Mouse (Mus musculus): Measurements from ENCODE around the gene Fam178b. TPM values are rescaled to one million over a fixed set of nuclear protein-coding genes. Genes with fewer than 3 reads are reported as not detected.
A peak's percentile ranks its signal among the peaks of the same experiment; 100 is the strongest.
"Not testable (repeated sequence)": the region's sequence is repeated elsewhere in the genome, so short reads cannot be mapped to it uniquely, and the experiment has no call there.

The Fam178b gene
- total and polyA plus RNA-seq, 2 experiments from 2014 or later = 0.32 TPM; not detected in 1

DNA sequence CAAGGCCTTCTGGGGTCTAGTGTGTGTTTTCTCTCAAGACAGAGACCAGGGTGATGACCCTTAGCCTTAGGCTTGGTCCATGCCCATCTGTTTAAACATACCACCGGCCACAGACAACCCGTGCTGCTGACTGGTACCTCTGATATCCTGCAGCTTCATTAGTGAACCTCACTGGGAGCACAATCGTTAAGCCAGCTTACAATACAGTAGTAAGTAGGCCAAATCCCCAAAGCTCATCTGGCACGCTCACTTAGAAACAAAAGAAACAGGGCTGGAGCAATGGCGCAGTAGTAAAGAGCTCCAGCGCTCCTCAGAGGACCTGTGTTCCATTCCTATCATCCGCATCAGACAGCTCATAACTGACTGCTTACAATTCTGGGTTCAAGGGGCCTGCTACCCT, 2.1 kb downstream of the Fam178b start:
- H3K4me3 ChIP-seq (ENCODE audit: low read depth, low read length) = no peak overlapping the region
- H3K4me1 ChIP-seq (ENCODE audit: insufficient read depth, low read length) = no peaks in the 10 kb centered on the region
- no peak for ATAC-seq (ENCODE audit: low FRiP score)
- H3K9me3 ChIP-seq (ENCODE audit: low read length) = no peaks in the 10 kb centered on the region
- no peak overlapping the region for H3K27ac ChIP-seq (ENCODE audit: low read depth, low read length)
- H3K9ac ChIP-seq (replicated peaks; ENCODE audit: low read length, poor library complexity, severe bottlenecking) = no peak overlapping the region
- 29% methylated on average over 7 of the region's 7 CpGs for WGBS
- no peak for TF ChIP-seq CTCF (IDR thresholded peaks at IDR 0.05)
- peak; percentile 42 for DNase-seq (ENCODE audit: low spot score)
- no peaks in the 10 kb centered on the region for H3K36me3 ChIP-seq (ENCODE audit: insufficient read depth, low read length)
- H3K27me3 ChIP-seq (ENCODE audit: insufficient read depth, low read length) = no peaks in the 10 kb centered on the region
- H3K4me2 ChIP-seq (ENCODE audit: low read depth, low read length, poor library complexity, severe bottlenecking) = no peak overlapping the region

- Histone ChIP-seq H3K27ac (ENCODE audit: low read depth, low read length) (no peak overlapping the region), H3K9ac (replicated peaks; ENCODE audit: low read length, poor library complexity, severe bottlenecking) (no peak overlapping the region), H3K36me3 (ENCODE audit: insufficient read depth, low read length) (no peaks in the 10 kb centered on the region), H3K27me3 (ENCODE audit: insufficient read depth, low read length) (no peaks in the 10 kb centered on the region), H3K9me3 (ENCODE audit: low read length) (no peaks in the 10 kb centered on the region), H3K4me3 (ENCODE audit: low read depth, low read length) (no peak overlapping the region), H3K4me1 (ENCODE audit: insufficient read depth, low read length) (no peaks in the 10 kb centered on the region), H3K4me2 (ENCODE audit: low read depth, low read length, poor library complexity, severe bottlenecking) (no peak overlapping the region)
- no peak for DNase-seq (ENCODE audit: low spot score)
- WGBS = 66% methylated on average over 3 of the region's 3 CpGs
- no peak for TF ChIP-seq CTCF (IDR thresholded peaks at IDR 0.05)
- no peak for ATAC-seq (ENCODE audit: low FRiP score)
Measured at GRCm38 (mm10) chr1:36674936-36675335, 8.0 kb downstream of the Fam178b start.

DNA sequence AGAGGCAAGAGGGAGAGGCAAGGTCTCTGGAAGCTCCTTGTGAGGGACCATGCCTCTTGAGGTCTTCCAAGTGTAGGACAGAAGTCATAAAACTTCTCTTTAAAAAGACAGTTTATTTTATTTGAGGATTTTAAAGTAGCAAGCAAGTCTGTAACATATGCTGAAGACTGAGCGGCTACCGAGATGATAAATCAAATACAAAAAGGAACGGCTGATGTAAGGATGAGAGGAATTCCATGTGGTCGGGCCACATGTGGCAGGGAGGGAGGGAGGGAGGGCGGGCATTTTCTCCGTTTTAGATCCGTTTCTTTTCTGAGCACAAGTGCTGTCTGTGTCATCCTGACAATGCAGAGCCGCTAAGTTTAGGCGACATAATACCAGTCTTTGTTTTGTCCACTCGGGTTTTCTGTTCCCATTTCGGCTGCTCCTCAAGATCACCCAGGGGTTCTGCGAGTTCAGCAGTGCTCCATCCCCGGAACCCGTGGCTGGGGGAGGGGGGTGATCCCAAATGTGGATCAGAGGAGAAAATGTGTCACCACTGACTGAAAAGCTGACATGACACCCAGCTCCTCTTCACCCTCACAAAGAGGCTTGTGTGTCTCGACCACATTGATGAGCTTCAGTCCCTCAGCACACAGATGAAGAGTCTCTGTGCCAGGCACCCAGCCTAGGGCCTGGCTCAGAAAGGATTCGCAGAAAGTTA, 10.2 kb downstream of the Fam178b start:
- Histone ChIP-seq H3K36me3 (ENCODE audit: insufficient read depth, low read length) (no peaks in the 10 kb centered on the region), H3K27ac (ENCODE audit: low read depth, low read length) (no peak overlapping the region), H3K4me1 (ENCODE audit: insufficient read depth, low read length) (no peaks in the 10 kb centered on the region), H3K27me3 (ENCODE audit: insufficient read depth, low read length) (no peaks in the 10 kb centered on the region), H3K4me3 (ENCODE audit: low read depth, low read length) (no peak overlapping the region), H3K4me2 (ENCODE audit: low read depth, low read length, poor library complexity, severe bottlenecking) (no peak overlapping the region), H3K9me3 (ENCODE audit: low read length) (no peaks in the 10 kb centered on the region), H3K9ac (replicated peaks; ENCODE audit: low read length, poor library complexity, severe bottlenecking) (no peak overlapping the region)
- no peak for ATAC-seq (ENCODE audit: low FRiP score)
- no peak for TF ChIP-seq CTCF (IDR thresholded peaks at IDR 0.05)
- DNase-seq (ENCODE audit: low spot score) = no peak
- 43% methylated on average over 16 of the region's 16 CpGs for WGBS

GRCm38 (mm10) chr1:36671260-36671659, 11.7 kb downstream of the Fam178b start:
- ATAC-seq (ENCODE audit: low FRiP score) (no peak), DNase-seq (ENCODE audit: low spot score) (no peak)
- Histone ChIP-seq H3K4me2 (ENCODE audit: low read depth, low read length, poor library complexity, severe bottlenecking) (no peak overlapping the region), H3K27me3 (ENCODE audit: insufficient read depth, low read length) (no peaks in the 10 kb centered on the region), H3K9ac (replicated peaks; ENCODE audit: low read length, poor library complexity, severe bottlenecking) (no peak overlapping the region), H3K36me3 (ENCODE audit: insufficient read depth, low read length) (no peaks in the 10 kb centered on the region), H3K27ac (ENCODE audit: low read depth, low read length) (no peak overlapping the region), H3K4me1 (ENCODE audit: insufficient read depth, low read length) (no peaks in the 10 kb centered on the region), H3K9me3 (ENCODE audit: low read length) (no peaks in the 10 kb centered on the region), H3K4me3 (ENCODE audit: low read depth, low read length) (no peak overlapping the region)
- TF ChIP-seq CTCF (IDR thresholded peaks at IDR 0.05) = no peak
- WGBS = 94% methylated on average over 10 of the region's 10 CpGs

- H3K27me3 ChIP-seq (ENCODE audit: insufficient read depth, low read length) = no peaks in the 10 kb centered on the region
- no peaks in the 10 kb centered on the region for H3K9me3 ChIP-seq (ENCODE audit: low read length)
- H3K4me2 ChIP-seq (ENCODE audit: low read depth, low read length, poor library complexity, severe bottlenecking) = no peak overlapping the region
- 74% methylated on average over 4 of the region's 4 CpGs for WGBS
- no peaks in the 10 kb centered on the region for H3K4me1 ChIP-seq (ENCODE audit: insufficient read depth, low read length)
- no peak for TF ChIP-seq CTCF (IDR thresholded peaks at IDR 0.05)
- H3K4me3 ChIP-seq (ENCODE audit: low read depth, low read length) = no peak overlapping the region
- H3K9ac ChIP-seq (replicated peaks; ENCODE audit: low read length, poor library complexity, severe bottlenecking) = no peak overlapping the region
- no peak overlapping the region for H3K27ac ChIP-seq (ENCODE audit: low read depth, low read length)
- ATAC-seq (ENCODE audit: low FRiP score) (no peak), DNase-seq (ENCODE audit: low spot score) (no peak)
- no peaks in the 10 kb centered on the region for H3K36me3 ChIP-seq (ENCODE audit: insufficient read depth, low read length)
Measured at GRCm38 (mm10) chr1:36670256-36670655, 12.7 kb downstream of the Fam178b start.

- H3K27me3 ChIP-seq (ENCODE audit: insufficient read depth, low read length); H3K9me3 ChIP-seq (ENCODE audit: low read length); H3K4me2 ChIP-seq (ENCODE audit: low read depth, low read length, poor library complexity, severe bottlenecking); ATAC-seq (ENCODE audit: low FRiP score); H3K4me1 ChIP-seq (ENCODE audit: insufficient read depth, low read length); H3K9ac ChIP-seq (replicated peaks; ENCODE audit: low read length, poor library complexity, severe bottlenecking); H3K36me3 ChIP-seq (ENCODE audit: insufficient read depth, low read length); H3K27ac ChIP-seq (ENCODE audit: low read depth, low read length); DNase-seq (ENCODE audit: low spot score); H3K4me3 ChIP-seq (ENCODE audit: low read depth, low read length): not testable (repeated sequence)
- 77% methylated on average over 4 of the region's 4 CpGs for WGBS
Measured at GRCm38 (mm10) chr1:36668007-36668406, 15.0 kb downstream of the Fam178b start.

Data from midbrain, postnatal 0 days (tissue).